Mouse (Mus musculus) layer of hippocampus, postnatal 25 days (tissue): ENCODE data around the gene Use1. TPM values are rescaled to one million over a fixed set of nuclear protein-coding genes. Genes with fewer than 3 reads are reported as not detected.

ENCODE experiments used
- DNase-seq, 2 experiments: peaks; one replicate each; pipeline ENCODE4 v3.0.0; 2022; ENCODE audit warnings: mixed read lengths in 2 of 2, low spot score in 1 of 2; ENCODE audit errors: extremely low spot score in 1 of 2
- total RNA-seq, 2 experiments: library from RNA; stranded (reverse); gene quantifications; 2 replicates each; pipeline ENCODE4 v1.2.3; 2021

The Use1 gene
- total RNA-seq, 2 experiments from 2014 or later = 113 TPM

DNA sequence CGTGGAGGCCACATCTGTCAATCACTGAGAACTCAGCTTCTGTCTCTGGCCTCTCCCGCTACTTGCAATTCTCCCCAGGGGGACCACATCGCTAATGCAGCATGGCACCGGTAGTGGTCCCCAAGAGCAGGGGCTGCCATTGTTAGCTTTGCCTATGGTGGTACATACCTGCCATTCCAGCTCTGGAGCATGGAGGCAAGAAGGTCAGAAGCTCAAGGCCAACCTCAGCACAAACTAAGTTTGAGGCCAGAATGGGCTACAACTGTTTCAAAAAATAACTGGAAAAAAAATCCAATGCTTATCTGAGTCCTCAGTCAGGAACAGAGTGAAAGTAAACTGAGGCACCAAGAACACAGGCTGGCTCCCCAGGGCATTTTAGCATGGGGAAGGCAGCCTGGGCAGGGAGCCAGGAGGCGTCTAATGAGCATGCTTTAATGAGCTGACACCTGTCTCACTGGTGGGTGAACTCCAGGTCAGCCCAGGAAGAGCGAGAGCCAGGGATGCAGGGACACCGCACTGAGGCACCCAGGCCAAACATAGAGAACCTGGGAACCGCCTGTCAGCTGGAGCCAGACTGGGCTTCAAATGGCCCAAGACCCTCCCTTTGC, 9.9 kb downstream of the Use1 start:
- DNase-seq = no peak

DNA sequence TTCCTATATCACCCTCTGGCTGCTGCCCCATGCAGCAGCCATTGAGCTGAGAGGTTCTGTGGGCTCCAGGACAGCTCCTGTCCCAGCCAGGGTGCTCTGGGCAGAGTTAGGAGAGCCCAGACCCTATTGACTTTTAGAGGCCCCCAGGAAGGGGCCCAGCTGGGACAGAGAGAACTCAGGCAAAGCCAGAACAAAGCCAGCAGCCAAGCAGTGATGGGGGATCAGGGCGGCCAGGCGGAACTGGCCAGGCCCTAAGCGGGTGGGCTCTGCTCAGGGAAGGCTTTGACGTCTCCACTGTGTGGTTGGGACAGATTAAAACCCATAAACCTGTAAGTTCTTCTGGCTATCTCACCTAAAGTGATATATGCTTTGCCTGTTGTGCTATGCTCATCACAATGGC, 12.4 kb downstream of the Use1 start:
- DNase-seq = no peak

DNA sequence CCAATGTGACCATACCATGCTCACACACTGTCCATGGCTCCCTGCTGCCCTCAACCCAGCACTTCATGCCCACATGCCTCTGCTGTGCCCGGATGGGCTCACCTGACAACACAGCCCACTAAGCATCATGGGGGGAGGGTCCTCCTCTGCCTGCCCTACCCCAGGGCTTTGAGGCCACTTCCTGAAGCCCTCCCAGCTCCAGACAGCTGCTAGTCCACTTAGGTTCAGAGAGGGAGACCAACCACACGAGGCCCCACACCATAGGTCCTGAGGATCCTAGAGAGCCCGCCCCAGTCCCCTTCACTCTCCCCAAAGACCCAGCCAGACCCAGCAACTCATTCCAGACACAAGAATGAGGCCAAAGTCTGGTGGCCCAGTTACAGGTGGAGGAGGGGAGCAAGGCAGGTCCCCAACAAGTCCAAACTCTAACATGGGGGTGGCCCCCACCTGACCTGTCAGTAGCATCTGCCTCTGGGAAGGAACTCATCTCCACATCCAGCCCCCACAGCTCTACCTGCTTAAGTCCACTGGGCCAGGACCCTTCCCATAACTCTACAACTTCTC, 12.9 kb downstream of the Use1 start:
- no peak for DNase-seq

DNA sequence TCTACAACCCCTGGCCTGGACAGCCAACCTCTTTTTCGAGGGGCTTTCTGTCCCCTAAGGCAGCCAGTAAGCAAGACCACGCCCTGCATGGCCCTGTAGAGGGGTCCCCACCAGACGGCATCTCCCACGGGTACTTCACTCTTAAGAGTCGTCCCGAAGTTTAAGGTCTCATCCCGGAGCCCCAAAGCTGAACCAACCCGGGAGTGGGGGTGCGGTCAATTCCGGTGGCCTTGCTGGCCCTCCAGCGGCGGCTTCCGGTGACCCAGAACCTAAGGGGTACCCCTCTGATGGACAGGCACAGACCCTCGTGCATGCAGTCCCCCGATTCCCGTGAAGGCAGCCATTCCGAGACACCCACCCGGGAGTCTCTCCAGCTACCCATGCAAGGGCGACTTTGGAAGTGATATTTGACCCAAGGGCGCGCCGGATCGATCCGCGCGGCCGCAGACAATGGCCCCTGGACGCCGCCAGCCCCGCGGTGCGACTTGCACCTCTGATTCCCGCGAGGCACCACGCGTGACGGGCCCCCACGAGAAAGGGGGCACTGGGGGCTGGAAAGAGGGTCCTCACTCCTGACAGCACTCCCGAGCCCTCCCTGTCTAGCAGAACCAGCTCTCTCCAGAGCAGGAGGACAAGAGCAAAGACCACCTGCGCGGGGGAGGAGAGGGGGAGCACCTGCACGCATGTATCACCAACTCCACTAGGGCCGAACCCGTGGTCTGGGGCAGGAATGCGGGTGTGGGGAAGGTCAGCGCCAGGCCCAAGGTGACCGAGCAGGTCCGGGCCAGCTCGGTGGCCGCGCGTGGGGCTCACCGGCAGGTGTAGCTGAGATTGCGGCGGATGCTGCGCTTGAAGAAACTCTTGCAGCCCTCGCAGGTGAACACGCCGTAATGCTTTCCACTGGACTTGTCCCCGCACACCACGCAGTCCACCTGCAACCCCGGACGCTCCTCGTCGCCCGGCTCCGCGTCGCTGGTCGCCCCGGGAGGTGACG, 13.8 kb downstream of the Use1 start:
- no peak for DNase-seq

DNA sequence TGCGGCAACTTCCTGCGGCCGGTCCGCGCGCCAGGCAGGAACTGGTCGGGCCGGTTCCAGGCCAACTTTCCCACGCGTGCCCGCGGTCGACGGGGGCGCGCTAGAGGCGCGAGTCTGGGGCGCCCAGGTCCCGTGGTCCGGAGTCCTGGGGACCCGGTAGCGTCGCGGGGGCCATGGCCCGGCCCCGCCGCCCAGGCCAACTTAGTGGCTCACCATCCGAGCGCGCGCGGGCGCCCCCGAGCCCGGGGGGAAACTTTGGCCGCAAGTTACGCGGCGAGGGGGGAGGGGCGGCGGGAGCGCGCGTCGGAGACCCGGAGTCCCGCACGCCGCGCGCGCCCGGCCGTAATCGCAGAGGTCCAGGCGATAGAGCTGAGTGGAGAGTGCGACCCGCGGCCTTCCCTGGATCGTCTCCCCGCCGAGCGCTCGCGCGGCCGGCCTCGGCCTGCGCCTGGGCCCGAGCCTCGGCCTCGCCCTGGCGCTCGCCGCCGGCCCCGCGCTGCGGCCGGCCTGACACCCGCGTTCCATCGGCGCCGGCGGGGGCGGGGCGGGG, 14.8 kb downstream of the Use1 start, which contains the start of gene Nr2f6:
Gene Nr2f6, minus strand, starts transcription at position 540 of the 550 bp plus-strand sequence.
- peak; percentile 44 to 51 for DNase-seq

DNA sequence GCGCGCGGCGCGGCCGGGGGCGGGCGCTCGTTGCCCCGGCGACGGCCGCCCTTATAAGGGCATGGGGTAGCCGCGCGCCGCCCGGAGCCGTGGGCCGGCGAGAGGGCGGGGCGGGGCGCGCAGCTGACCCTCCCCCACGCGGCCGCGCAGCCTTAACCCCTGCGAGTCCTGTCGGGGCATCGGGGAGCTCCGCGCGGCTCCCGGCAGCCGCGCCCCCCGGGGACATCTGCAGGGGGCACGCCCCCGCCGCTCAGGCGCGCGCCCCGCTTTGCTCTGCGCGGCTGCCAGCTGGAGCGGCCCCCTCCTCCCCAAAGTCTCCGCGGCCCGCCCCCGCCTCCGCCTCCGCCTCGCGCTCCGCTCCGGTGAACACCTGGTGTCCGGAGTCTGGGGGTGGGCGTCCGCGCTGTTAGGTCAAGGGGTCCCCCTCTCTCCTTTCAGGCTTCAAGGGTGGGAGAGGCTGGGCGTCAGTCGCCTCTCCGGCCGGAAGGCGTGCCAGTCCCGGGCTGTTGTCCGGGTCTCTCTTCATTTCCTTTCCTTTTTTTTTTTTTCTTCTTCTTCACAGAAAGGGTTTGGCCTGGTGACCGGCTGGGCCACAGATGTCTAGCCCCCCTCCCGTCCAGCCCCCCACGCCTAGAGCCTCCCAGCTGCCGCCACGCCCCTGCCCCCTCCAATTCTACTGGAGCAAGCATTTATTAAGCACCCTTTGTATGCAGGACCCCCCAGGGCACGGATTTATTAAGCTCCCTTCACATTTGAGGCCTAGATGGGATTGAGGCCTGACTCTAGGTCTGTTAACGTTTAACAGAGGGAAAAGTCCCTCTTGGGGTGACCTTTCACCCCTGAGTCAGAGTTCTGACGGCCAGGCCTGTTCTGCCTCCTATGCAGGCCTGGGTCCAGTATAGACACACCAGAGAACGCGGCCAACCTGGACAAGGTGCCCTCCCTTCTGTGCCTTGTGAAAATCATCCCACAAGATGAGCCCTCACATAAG, 15.6 kb downstream of the Use1 start:
- DNase-seq = peak; percentile 54 to 61

DNA sequence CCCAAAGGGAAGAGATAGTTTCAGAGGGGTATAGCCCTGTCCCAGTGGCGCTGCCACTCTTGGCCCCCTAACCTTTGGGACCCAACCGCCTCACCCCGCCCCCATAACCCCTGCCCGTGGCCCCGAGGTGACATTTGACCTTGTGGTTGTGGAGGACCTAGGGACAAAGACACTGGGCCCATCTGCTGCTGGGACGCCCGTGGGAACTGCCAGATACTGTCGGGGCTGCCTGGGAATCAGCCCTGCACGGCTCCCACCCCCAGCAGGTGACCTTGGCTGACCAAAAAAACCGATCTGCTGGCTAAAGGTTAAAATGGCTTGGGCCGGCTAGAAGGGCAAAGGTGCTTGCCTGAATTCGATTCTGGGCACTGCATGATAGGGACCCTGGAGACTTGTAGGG, 16.7 kb downstream of the Use1 start:
- DNase-seq = no peak

DNA sequence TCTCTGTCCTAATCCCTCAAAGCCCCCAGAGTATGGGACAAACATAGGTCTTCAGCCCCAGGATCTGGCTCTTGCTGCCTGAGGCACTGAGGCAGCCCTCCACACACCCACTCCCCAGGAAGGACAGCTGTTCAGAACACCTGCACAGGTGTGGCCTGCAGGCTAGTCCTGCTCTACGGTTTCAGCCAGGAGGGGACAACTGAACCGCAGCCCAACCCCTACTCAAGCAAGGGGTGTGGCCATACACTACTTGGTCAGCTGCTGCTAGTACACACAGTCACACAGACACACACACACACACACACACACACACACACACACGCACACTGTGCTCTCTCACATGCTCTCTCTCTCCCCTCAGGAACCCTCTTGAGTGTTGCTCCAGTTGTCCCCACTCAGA, 17.2 kb downstream of the Use1 start:
- DNase-seq = no peak

DNA sequence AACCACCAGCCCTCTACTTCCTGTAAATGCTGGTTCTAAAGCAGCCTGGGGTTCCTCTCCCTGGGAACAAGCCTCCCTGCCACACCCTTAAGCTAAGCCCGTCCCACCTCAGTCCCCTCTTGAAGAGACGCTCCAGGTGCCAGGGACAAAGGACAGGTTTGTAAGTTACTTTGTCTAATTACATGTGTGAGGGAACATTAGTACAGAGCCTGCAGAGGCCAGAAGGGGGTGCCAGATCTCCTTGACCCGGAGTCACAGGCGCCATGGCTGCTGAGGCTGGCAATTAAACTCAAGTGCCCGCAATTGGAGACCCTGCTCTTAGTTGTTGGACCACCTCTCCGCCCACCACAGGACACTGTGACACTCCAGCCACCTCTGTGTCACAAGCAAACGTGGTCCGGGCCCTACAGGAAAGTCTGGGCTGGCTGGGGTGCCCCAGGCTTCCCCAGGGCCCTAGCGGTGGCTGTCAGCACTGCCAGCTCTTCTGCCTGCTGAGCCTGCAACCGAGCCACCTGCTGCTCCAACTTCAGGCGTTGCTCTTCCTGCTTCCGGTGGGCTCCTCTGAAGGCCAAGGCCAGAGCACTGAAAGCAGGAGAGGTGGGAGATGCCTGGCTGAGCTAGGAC, 18.7 kb downstream of the Use1 start:
- no peak for DNase-seq

DNA sequence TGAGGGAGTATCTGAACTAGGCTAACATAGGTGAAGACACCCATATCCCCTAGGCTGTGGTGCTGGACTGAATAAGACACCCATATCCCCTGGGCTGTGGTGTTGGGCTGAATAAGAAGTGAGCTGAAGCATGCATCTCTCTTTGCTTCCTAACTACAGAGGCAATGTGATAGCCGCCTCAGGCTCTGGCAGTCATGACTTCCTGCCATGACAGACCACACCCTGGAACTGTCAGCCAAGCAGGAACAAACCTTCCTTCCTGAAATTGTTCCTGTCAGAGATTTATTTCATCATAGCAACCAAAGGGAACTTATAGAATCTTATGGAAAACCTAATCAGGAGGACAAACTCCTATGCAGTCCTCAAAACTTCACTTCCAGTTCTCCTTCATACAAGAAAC, 21.6 kb downstream of the Use1 start:
- DNase-seq = no peak

DNA sequence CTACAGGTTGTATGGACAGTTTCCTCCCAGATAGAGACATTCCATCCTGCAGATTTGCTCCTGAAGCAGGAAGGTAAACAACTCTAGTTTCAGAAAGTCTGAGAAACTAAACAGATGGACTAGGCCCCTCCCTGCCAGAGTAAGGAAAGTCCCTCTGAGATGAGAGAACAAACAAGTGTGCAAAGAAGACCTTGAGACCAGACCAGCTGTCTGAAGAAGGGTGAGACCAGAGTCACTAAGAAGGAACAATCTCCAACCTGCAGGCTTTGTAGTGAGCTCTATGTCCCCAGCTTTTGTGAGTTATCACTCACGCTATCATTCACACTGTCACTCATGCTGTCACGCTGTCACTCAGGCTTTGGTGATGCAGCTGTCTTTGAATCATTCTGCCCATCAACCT, 25.0 kb downstream of the Use1 start:
- no peak for DNase-seq

DNA sequence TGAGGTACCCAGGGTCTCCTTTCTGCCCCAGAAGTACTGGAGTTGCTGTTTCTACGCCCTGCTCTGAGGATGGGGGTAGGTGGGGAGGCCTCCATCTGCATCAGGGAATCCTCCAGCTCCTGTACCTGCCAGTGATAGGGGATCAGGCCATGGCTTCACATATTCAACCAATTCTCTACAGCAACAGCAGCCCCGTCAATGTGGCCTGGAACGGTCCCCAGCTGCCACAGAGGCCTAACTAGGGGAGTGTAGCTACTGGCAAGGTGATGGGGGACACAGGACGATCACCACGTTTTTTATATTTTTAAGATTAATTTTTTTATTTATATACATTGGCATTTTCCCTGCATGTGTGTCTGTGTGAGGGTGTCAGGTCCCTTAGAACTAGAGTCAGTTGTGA, 25.7 kb downstream of the Use1 start:
- no peak for DNase-seq

DNA sequence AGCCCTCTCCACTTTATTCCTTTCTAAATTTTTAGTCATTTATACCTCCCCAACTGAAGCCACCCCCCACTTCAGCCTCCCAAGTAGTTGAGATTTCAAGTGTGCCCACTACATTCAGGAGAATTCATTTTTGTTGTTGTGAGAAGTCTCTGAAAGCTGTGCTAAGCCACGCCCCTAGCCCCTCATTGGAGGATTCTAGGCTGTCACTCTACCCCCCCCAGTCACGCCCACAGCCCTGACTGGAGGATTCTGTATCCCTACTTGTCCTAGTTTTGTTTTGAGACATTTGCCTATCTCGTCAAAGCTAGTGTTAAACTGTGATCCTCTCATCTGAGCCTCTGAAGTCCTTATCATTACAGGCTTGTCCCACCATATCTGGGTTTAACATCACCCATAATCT, 26.2 kb downstream of the Use1 start:
- no peak for DNase-seq

DNA sequence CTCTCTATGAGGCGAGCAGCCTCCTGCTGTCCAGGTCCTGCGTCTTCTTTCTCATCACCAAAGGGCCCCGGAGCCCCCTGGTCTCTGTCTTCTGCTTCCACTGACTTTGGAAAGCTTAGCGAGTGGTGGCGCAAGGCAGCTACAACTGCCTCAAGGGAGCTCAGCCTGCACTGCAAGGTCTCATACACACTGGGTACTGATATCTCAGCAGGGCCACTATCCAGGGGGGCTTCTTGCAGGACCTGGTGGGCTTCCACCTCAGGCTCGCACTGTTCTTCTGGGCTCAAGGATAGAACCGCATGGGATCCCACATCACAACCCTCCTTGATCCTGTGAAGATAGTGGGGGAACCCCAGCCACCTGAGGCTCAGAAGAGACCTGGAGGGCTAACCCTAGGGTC, 27.8 kb downstream of the Use1 start:
- DNase-seq = no peak

DNA sequence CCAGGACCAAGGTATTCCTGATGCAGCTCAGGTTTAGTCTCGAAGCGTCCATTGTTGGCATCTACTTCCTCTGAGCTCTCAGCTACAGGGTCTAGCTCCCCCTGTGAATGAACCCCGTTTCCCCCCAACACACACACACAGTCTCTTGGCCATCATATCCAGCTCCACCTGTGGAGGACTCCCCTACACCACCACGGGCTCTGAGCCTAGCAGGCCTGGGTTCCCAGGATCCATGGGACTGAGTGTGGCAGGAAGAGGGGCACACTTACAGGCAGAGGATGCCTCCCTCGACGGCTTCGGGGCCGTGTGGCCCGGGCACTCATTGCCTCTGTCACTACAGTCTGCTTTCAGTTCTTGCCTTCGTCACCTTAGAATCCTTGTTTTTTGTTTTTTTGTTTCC, 28.4 kb downstream of the Use1 start:
- DNase-seq = no peak

DNA sequence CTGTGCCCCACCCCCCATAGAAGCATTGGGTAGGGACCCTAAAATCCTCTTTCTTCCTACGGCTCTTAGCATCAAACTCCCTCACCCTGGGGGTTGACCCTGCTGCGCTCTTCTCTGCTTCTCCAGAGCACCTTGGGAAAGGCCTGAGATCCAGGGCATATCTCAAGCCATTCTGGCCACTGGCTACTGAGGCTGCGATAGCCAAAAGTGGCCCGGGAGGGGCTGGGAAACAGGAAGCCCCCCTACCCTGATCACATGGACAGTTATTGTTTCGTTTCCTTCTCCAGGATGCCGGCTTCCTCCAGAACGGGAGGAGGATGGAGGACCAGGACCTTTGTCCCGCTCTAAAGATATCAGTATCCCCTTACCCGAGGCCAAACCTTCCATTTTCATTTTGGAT, 29.0 kb downstream of the Use1 start, which contains the start of gene Ushbp1:
Gene Ushbp1, minus strand, starts transcription at position 174 of the 400 bp plus-strand sequence.
- peak in 1 of 2 experiments; percentile 5 for DNase-seq

DNA sequence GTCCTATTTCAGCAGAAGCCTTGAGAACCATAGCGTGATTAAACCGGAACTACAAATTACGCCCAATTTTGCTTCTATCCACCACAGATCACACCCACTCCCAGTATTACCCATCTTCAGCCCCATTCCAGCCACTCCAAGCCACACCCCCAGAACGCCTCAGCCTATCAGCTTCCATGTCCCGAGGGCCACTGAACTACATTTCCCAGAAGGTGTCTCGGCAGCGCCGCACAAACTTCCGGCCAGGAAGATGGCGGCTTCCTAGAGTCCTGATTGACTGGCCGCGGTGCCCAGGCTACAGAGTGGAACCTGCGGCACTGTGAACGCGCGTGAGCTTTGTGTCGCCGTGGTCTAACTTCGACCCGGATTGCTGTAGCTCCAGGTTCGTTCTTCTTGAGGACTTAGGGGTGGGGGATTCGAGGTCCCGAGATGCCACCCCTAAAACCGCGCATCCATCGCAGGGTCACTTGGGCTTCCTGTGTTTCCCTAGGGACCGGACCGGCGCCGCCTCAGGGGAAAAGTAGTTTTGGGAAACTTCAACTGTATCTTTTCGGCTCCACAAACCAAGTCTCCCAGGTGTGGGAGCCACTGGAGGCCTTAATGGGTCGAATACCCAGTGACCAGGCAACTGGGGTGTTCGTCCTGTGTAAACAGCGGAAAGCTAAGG, 30.1 kb downstream of the Use1 start, which contains the start of gene Babam1:
Gene Babam1, plus strand, starts transcription at position 223 of the 667 bp plus-strand sequence.
- DNase-seq = peak; percentile 67 to 75

DNA sequence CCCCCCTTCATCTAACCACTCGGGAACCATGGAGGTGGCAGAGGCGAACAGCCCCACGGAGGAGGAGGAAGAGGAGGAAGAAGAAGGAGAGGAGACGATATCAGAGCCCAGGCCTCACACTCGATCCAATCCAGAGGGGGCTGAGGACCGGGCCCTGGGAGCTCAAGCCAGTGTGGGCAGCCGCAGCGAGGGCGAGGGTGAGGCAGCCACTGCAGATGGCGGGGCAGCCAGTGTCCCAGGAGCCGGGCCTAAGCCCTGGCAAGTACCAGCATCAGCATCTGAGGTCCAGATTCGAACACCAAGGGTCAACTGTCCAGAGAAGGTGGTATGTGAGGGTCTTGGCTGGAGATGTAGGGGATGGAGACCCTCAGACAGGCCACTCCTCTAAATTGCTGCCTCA, 31.1 kb downstream of the Use1 start:
- DNase-seq = no peak

DNA sequence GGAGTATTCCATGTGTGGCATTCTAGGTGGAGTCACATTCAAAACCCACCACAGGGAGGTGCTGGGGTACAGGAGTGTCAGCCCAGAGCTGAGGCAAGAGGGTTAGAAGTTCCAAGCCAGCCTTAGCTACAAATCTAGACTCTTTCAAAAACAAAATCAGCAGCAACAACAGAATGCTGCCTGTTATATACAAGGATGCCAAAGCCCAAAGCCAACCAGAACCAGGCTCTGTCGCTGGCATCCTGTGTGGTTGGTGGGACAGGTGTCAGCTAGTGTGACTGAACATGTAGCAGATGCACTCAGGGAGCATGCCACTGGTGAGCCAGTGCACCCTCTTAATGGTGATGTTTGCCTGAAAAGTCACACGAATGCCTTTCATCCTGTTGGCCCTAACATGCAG, 34.2 kb downstream of the Use1 start:
- peak in 1 of 2 experiments; percentile 5 for DNase-seq
